Mouse (Mus musculus) C2C12 (cell line): ENCODE measurements around the gene Cbarp.

Experiments
- CEBPB ChIP-seq: IDR thresholded peaks from one replicate; pipeline ENCODE4 v1.6.1; 2011; ENCODE audit warnings: low read depth, mild to moderate bottlenecking, control low read depth, moderate library complexity
- CTCF ChIP-seq: IDR thresholded peaks from one replicate; pipeline ENCODE4 v1.5.1; 2011; ENCODE audit not compliant: control insufficient read depth, insufficient read depth, insufficient read length
- FOSL1 ChIP-seq: IDR thresholded peaks from one replicate; pipeline ENCODE4 v1.8.0; 2011; ENCODE audit warnings: mild to moderate bottlenecking, low read length; ENCODE audit not compliant: poor library complexity, insufficient read depth, severe bottlenecking
- MAX ChIP-seq: IDR thresholded peaks from one replicate; pipeline ENCODE4 v1.6.1; 2011; ENCODE audit warnings: mild to moderate bottlenecking, control low read depth
- MYOD1 ChIP-seq: IDR thresholded peaks from one replicate; pipeline ENCODE4 v1.6.1; 2011; ENCODE audit warnings: low read depth; ENCODE audit not compliant: control insufficient read depth, insufficient read length
- MYOG ChIP-seq: IDR thresholded peaks from one replicate; pipeline ENCODE4 v1.6.1; 2011; ENCODE audit not compliant: control insufficient read depth, insufficient read length; ENCODE audit errors: extremely low read depth
- USF1 ChIP-seq: IDR thresholded peaks from one replicate; pipeline ENCODE4 v1.6.1; 2011; ENCODE audit warnings: low read depth, mild to moderate bottlenecking, control low read depth, moderate library complexity

GRCm38 (mm10) chr10:80131316-80131951, 9.2 kb downstream of the Cbarp start:
- TF ChIP-seq CTCF (no peak), CEBPB (no peak), USF1 (no peak), MAX (no peak), MYOG (no peak), FOSL1 (no peak), MYOD1 (no peak)
